ENCODE assay signal across 9 mouse cellular contexts in genomic region chr7:87110312-87110984, GRCm38 (mm10).
A peak's percentile ranks its signal among the peaks of the same experiment; 100 is the strongest.
DNase-seq lines count a peak whose midpoint lies in the region; ATAC-seq and TF ChIP-seq lines count a peak whose summit lies in the region.
"Had no signal": no experiment of that assay in that cellular context is flagged by ENCODE, and none has a peak within 500 bp of the region (broad histone marks: within the 10 kb centered on the region; RNA-seq: fewer than 3 reads in every experiment).

No protein-coding gene starts in this region.

- H3K36me3 ChIP-seq in ES-E14 (ENCODE audit: control insufficient read depth, insufficient read depth, low read length, poor library complexity, severe bottlenecking): no peaks in the 10 kb centered on the region
- no peaks in the 10 kb centered on the region for H3K36me3 ChIP-seq in embryonic facial prominence, embryonic 10.5 days (replicated peaks)
- no peaks in the 10 kb centered on the region for H3K36me3 ChIP-seq in intestine, embryonic 16.5 days (ENCODE audit: control insufficient read depth, insufficient read depth, low read length)
- no peaks in the 10 kb centered on the region for H3K36me3 ChIP-seq in midbrain, embryonic 14.5 days (ENCODE audit: control insufficient read depth, insufficient read depth, low read length)

- H3K4me3 ChIP-seq in ES-E14 (ENCODE audit: insufficient read depth in 1 of 2, low read depth in 1 of 2, low read length in 2 of 2, poor library complexity in 1 of 2, severe bottlenecking in 1 of 2): no peak overlapping the region
- no peak overlapping the region for H3K4me3 ChIP-seq in embryonic facial prominence, embryonic 10.5 days
- H3K4me3 ChIP-seq in intestine, embryonic 16.5 days (ENCODE audit: low read length): no peak overlapping the region
- peak overlapping the region; percentile 3; the same call in 1 of the 2 replicates for H3K4me3 ChIP-seq in midbrain, embryonic 14.5 days (replicated peaks; ENCODE audit: low read depth, low read length)

- ATAC-seq in intestine, embryonic 16.5 days: 0 out of 2 replicates have a peak, but pooled peaks have one; percentile 44
- peak; percentile 79 for ATAC-seq in midbrain, embryonic 14.5 days (ENCODE audit: low FRiP score, low TSS enrichment)

- DNase-seq in heart, adult 8-10 months (ENCODE audit: low spot score): peak; percentile 12
- no peak for DNase-seq in heart, postnatal 25 days (ENCODE audit: low spot score)
- DNase-seq in ES-E14 (ENCODE audit: low read depth, low spot score): peak; percentile 39
- DNase-seq in embryonic facial prominence, embryonic 10.5 days (ENCODE audit: low spot score): no peak
- peak; percentile 92 for DNase-seq in midbrain, embryonic 14.5 days
- DNase-seq in spleen, adult 18-20 months: no peak
- no peak for DNase-seq in frontal cortex, postnatal 10 days (ENCODE audit: low spot score in 2 of 2)

- no peaks in the 10 kb centered on the region for H3K27me3 ChIP-seq in embryonic facial prominence, embryonic 10.5 days (replicated peaks; ENCODE audit: low read depth, poor library complexity, severe bottlenecking)
- H3K27me3 ChIP-seq in intestine, embryonic 16.5 days (replicated peaks; ENCODE audit: control insufficient read depth, insufficient read depth, low read length): no peaks in the 10 kb centered on the region
- no peaks in the 10 kb centered on the region for H3K27me3 ChIP-seq in midbrain, embryonic 14.5 days (ENCODE audit: control insufficient read depth, insufficient read depth, low read length)

- H3K4me2 ChIP-seq in intestine, embryonic 16.5 days (ENCODE audit: low read depth, low read length): no peak overlapping the region
- H3K4me2 ChIP-seq in midbrain, embryonic 14.5 days (ENCODE audit: low read length): peak overlapping the region; percentile 27

- in situ Hi-C loops in ES-E14 (cut with MboI; ENCODE audit: low sequenced_read_pairs in 2 of 2, unreplicated experiment in 2 of 2): loop anchor here in 1 of 2 experiments (25.0 kb wide), 1 partner anchor 177 kb away; no protein-coding TSS in a partner anchor

- H3K27ac ChIP-seq in ES-E14 (ENCODE audit: insufficient read depth, low read depth, low read length, poor library complexity, severe bottlenecking): no peak overlapping the region
- 0 out of 2 replicates have a peak overlapping the region, but pooled peaks have one; percentile 40 for H3K27ac ChIP-seq in embryonic facial prominence, embryonic 10.5 days (replicated peaks)
- no peak overlapping the region for H3K27ac ChIP-seq in intestine, embryonic 16.5 days (ENCODE audit: low read length)
- H3K27ac ChIP-seq in midbrain, embryonic 14.5 days (replicated peaks; ENCODE audit: low read depth, low read length): peak overlapping the region; percentile 69
- H3K27ac ChIP-seq: macrophage had no signal

- H3K9me3 ChIP-seq in ES-E14 (ENCODE audit: control insufficient read depth, insufficient read depth, low read depth, low read length): no peaks in the 10 kb centered on the region
- H3K9me3 ChIP-seq in embryonic facial prominence, embryonic 10.5 days: no peaks in the 10 kb centered on the region
- H3K9me3 ChIP-seq in intestine, embryonic 16.5 days (ENCODE audit: control insufficient read depth, low read length): no peaks in the 10 kb centered on the region
- no peaks in the 10 kb centered on the region for H3K9me3 ChIP-seq in midbrain, embryonic 14.5 days (ENCODE audit: control insufficient read depth, low read length)

- H3K9ac ChIP-seq in ES-E14 (ENCODE audit: insufficient read depth, low read depth, low read length, poor library complexity, severe bottlenecking): no peak overlapping the region
- no peak overlapping the region for H3K9ac ChIP-seq in intestine, embryonic 16.5 days (ENCODE audit: low read depth, low read length)
- peak overlapping the region; percentile 25 for H3K9ac ChIP-seq in midbrain, embryonic 14.5 days (replicated peaks; ENCODE audit: low read length)

- no peaks in the 10 kb centered on the region for H3K4me1 ChIP-seq in ES-E14 (ENCODE audit: control insufficient read depth in 2 of 2, insufficient read depth in 2 of 2, low read length in 2 of 2, poor library complexity in 1 of 2)
- H3K4me1 ChIP-seq in embryonic facial prominence, embryonic 10.5 days: no peaks in the 10 kb centered on the region
- no peaks in the 10 kb centered on the region for H3K4me1 ChIP-seq in intestine, embryonic 16.5 days (ENCODE audit: control insufficient read depth, insufficient read depth, low read length)
- 0 out of 2 replicates have a peak, but pooled peaks cover 3% of the 10 kb centered on the region for H3K4me1 ChIP-seq in midbrain, embryonic 14.5 days (ENCODE audit: control insufficient read depth, insufficient read depth, low read length)

- WGBS in embryonic facial prominence, embryonic 10.5 days: 34% methylated on average over 3 of the region's 3 CpGs
- 28% methylated on average over 3 of the region's 3 CpGs for WGBS in intestine, embryonic 16.5 days
- WGBS in midbrain, embryonic 14.5 days: 32% methylated on average over 3 of the region's 3 CpGs

- intact Hi-C loops in heart, postnatal 25 days (cut with DNase I): loop anchor here (10.0 kb wide), 2 partner anchors 164 to 294 kb away; no protein-coding TSS in a partner anchor

TF ChIP-seq in ES-E14, 5 proteins besides CTCF, POLR2A, EP300 and RAD21:
- TF ChIP-seq MAFK (IDR thresholded peaks at IDR 0.05; ENCODE audit: insufficient read depth, low read depth, low read length) (no peak), CHD2 (IDR thresholded peaks at IDR 0.05; ENCODE audit: low read depth, low read length) (no peak), HCFC1 (IDR thresholded peaks at IDR 0.05; ENCODE audit: borderline replicate concordance, insufficient read depth, low read length) (no peak), ZC3H11A (IDR thresholded peaks at IDR 0.05; ENCODE audit: borderline replicate concordance, low read depth, low read length) (peak; percentile 78), ZNF384 (IDR thresholded peaks at IDR 0.05; ENCODE audit: low read depth, low read length) (no peak)

Comparison
In these comparisons a context has a peak if more than half of its experiments do, and no peak if none do; other contexts are left out.
1. DNase-seq: peak in heart, adult 8-10 months (single experiment), ES-E14 (single experiment) and midbrain, embryonic 14.5 days (single experiment); none in heart, postnatal 25 days (single experiment), embryonic facial prominence, embryonic 10.5 days (single experiment), spleen, adult 18-20 months (0 of 2) and frontal cortex, postnatal 10 days (0 of 2).
2. H3K27ac ChIP-seq: peak in embryonic facial prominence, embryonic 10.5 days (single experiment) and midbrain, embryonic 14.5 days (single experiment); none in ES-E14 (single experiment) and intestine, embryonic 16.5 days (single experiment).